Mouse (Mus musculus) limb, embryonic 13.5 days (tissue): ENCODE measurements around the gene Mttp. TPM values are rescaled to one million over a fixed set of nuclear protein-coding genes. Genes with fewer than 3 reads are reported as not detected.

ENCODE experiments used
- ATAC-seq: fragments of 200-750 bp; cut with Nextera tagmentation; 2 replicates; pipeline ENCODE4 v1.8.0; 2017; ENCODE audit warnings: low read depth, moderate number of reproducible peaks, moderate TSS enrichment; ENCODE audit not compliant: low FRiP score
- H3K27ac ChIP-seq: fragments of 300-500 bp; sonication (generic); 2 replicates; pipeline ENCODE4 v1.5.1; 2015; ENCODE audit warnings: inconsistent platforms, mild to moderate bottlenecking, moderate library complexity
- H3K27me3 ChIP-seq: fragments of 300-500 bp; sonication (generic); 2 replicates; pipeline ENCODE4 v1.6.1; 2015; ENCODE audit warnings: mild to moderate bottlenecking, inconsistent platforms
- H3K36me3 ChIP-seq: fragments of 300-500 bp; sonication (generic); 2 replicates; pipeline ENCODE4 v1.6.1; 2015; ENCODE audit warnings: inconsistent platforms, mild to moderate bottlenecking, moderate library complexity
- H3K4me1 ChIP-seq: fragments of 300-500 bp; sonication (generic); 2 replicates; pipeline ENCODE4 v1.6.1; 2015; ENCODE audit warnings: inconsistent platforms
- H3K4me2 ChIP-seq: fragments of 300-500 bp; sonication (generic); replicated peaks from 2 replicates; pipeline ENCODE4 v1.6.1; 2015; ENCODE audit warnings: inconsistent platforms, mild to moderate bottlenecking, moderate library complexity
- H3K4me3 ChIP-seq: fragments of 300-500 bp; sonication (generic); 2 replicates; pipeline ENCODE4 v1.5.1; 2015; ENCODE audit warnings: moderate library complexity, mild to moderate bottlenecking, inconsistent platforms
- H3K9ac ChIP-seq: fragments of 300-500 bp; sonication (generic); 2 replicates; pipeline ENCODE4 v1.6.1; 2015; ENCODE audit warnings: mild to moderate bottlenecking, inconsistent platforms
- H3K9me3 ChIP-seq: fragments of 300-500 bp; sonication (generic); 2 replicates; pipeline ENCODE4 v1.6.1; 2016; ENCODE audit warnings: inconsistent platforms
- WGBS: fragments of 180-500 bp; shearing (Covaris S2); methylation state at CpG from one replicate; pipeline ENCODE4 v1.1.7; 2015; 5-methylcytosine and 5-hydroxymethylcytosine counted together
- polyA plus RNA-seq: library from polyadenylated mRNA; unstranded; fragments of >200 nt; fragmentation: Nextera tagmentation; extraction: Ambion mirVana; gene quantifications from 2 replicates; pipeline ENCODE4 v1.2.1, GENCODE M21; 2015

Mttp gene
- polyA plus RNA-seq: 9.0 and 9.2 TPM in 2 replicates

DNA sequence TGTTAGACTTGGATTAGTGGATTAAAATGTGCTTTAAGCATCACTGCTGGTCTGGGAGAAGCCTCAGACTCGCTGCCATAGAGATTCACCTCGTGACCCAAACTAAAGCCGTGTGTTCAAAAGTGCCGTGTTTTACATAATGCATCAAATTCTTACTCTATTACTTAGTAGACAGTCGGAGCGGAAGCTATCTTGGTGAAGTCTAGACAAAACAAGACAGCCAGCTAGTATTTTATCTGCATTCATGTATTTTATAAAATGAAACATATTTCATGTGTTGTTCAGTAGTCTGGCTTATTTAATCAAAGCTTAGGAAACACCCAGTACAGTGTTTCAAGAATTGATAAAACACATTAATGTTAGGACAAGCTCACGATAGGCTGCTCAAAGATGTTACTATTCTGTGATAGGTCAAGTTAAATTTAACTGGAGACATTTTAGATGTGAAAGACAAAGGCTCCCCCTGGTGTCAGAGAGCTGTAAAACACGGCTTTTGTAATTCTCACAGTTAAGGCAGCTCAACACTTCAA is at the start of gene Mttp:
Gene Mttp, minus strand, starts transcription at position 327 of the 530 bp plus-strand sequence.
- peak within 1 kb of the TSS; percentile 73 for H3K4me2 ChIP-seq
- no peaks in the 10 kb centered on the region for H3K27me3 ChIP-seq
- H3K9ac ChIP-seq: peak within 1 kb of the TSS; percentile 80
- peaks cover 7% of the 10 kb centered on the region for H3K36me3 ChIP-seq
- 0 out of 2 replicates have a peak, but pooled peaks have one; percentile 6 for ATAC-seq
- H3K4me3 ChIP-seq: peak within 1 kb of the TSS; percentile 64
- peak within 1 kb of the TSS; percentile 98 for H3K27ac ChIP-seq
- WGBS: 3% methylated on average over 8 of the region's 8 CpGs
- H3K4me1 ChIP-seq: peaks cover 8% of the 10 kb centered on the region; the same call in 1 of the 2 replicates
- H3K9me3 ChIP-seq: no peaks in the 10 kb centered on the region

- Histone ChIP-seq H3K9ac (no peak within 1 kb of the TSS), H3K36me3 (no peaks in the 10 kb centered on the region), H3K4me3 (no peak within 1 kb of the TSS), H3K4me2 (no peak within 1 kb of the TSS), H3K4me1 (no peaks in the 10 kb centered on the region), H3K27ac (no peak within 1 kb of the TSS), H3K27me3 (no peaks in the 10 kb centered on the region), H3K9me3 (no peaks in the 10 kb centered on the region)
- no peak for ATAC-seq
- 83% methylated on average over 15 of the region's 15 CpGs for WGBS
Measured at GRCm38 (mm10) chr3:138193683-138194302, 49.0 kb upstream of the Mttp start, which contains the start of gene 4930579F01Rik. TSS of gene 4930579F01Rik (minus strand) at chr3:138193825.

- no peaks in the 10 kb centered on the region for H3K27me3 ChIP-seq
- WGBS: 84% methylated on average over 7 of the region's 7 CpGs
- H3K4me1 ChIP-seq: no peaks in the 10 kb centered on the region
- no peaks in the 10 kb centered on the region for H3K36me3 ChIP-seq
- H3K4me3 ChIP-seq: no peak overlapping the region
- H3K9ac ChIP-seq: no peak overlapping the region
- ATAC-seq: no peak
- no peak overlapping the region for H3K4me2 ChIP-seq
- no peak overlapping the region for H3K27ac ChIP-seq
- no peaks in the 10 kb centered on the region for H3K9me3 ChIP-seq
Measured at GRCm38 (mm10) chr3:138192260-138192659, 47.5 kb upstream of the Mttp start.

DNA sequence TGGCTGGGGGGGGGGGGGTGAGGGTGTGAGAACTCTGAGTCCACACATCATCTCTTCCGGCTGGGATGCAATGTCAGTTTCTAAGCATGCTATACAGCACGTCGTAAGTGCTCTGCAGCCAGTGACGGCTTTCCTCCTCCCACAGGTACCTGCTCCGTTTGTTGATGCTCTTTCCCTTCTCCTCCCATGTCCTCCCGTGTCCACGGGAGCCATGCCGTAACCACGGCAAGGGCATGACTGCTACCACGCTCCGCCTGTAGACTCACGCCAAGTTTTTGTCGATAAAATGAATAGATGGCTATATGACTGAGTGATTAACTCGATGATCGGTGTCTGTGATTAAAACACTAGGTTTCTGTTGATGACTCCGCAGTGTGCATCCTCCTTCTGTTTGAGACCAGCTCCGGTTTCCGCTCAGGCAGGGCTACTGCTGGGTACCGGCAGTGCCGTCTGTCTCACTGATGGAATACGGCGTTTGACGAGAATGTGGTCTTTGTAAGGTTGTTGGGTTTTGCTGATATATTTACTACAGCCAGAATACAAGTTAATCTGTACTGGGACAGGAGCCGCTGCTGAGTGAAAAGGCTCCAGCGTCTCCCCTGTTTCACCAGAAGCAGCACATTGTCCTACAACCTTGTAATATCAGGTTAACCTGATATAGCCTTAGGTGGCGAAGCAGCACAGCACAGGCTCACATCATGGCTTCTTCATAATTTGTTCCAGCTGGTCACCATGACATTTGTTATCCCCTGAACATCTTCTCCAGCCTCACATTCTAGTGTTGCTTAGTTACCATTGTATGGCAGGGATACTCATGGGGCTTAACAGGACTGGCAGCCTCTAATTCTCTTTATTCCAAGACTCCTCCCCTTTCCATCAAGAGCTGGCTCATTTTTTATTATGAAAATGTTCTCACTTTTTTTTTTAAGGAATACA is 41.5 kb upstream of the Mttp start:
- H3K27me3 ChIP-seq: no peaks in the 10 kb centered on the region
- H3K4me1 ChIP-seq: no peaks in the 10 kb centered on the region
- 91% methylated on average over 26 of the region's 26 CpGs for WGBS
- no peak overlapping the region for H3K27ac ChIP-seq
- H3K36me3 ChIP-seq: no peaks in the 10 kb centered on the region
- no peaks in the 10 kb centered on the region for H3K9me3 ChIP-seq
- no peak for ATAC-seq
- no peak overlapping the region for H3K9ac ChIP-seq
- H3K4me3 ChIP-seq: no peak overlapping the region
- H3K4me2 ChIP-seq: no peak overlapping the region

DNA sequence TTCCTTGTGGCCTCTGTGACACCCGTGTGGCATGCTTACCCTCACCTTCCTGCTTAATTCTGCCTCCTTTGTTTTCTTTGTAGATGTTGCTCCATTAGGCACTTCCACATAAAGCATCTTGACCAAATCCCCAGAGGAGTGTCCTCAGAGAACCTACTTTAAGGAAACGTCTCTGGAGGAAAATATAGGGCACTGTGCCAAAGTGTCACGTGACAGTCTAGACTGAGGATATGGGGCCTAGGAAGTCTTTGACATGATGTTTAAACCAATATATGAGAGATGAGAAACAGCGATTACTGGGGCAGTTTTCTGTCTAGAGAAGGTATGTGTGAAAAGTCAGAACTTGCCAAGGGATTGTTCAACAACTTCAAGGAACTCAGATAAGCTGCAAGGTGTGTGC is 40.5 kb upstream of the Mttp start:
- Histone ChIP-seq H3K27ac (no peak overlapping the region), H3K4me1 (no peaks in the 10 kb centered on the region), H3K4me2 (no peak overlapping the region), H3K36me3 (no peaks in the 10 kb centered on the region), H3K9me3 (no peaks in the 10 kb centered on the region), H3K4me3 (no peak overlapping the region), H3K27me3 (no peaks in the 10 kb centered on the region), H3K9ac (no peak overlapping the region)
- no peak for ATAC-seq
- WGBS: 61% methylated on average over 4 of the region's 4 CpGs

GRCm38 (mm10) chr3:138183371-138183770 is 38.6 kb upstream of the Mttp start:
- no peak for ATAC-seq
- Histone ChIP-seq H3K9ac (no peak overlapping the region), H3K36me3 (no peaks in the 10 kb centered on the region), H3K27ac (no peak overlapping the region), H3K27me3 (no peaks in the 10 kb centered on the region), H3K9me3 (no peaks in the 10 kb centered on the region), H3K4me3 (no peak overlapping the region), H3K4me1 (no peaks in the 10 kb centered on the region), H3K4me2 (no peak overlapping the region)
- 87% methylated on average over 7 of the region's 7 CpGs for WGBS

- H3K4me1 ChIP-seq: no peaks in the 10 kb centered on the region
- ATAC-seq: no peak
- no peaks in the 10 kb centered on the region for H3K27me3 ChIP-seq
- no peak overlapping the region for H3K27ac ChIP-seq
- no peaks in the 10 kb centered on the region for H3K36me3 ChIP-seq
- no peak overlapping the region for H3K9ac ChIP-seq
- no peak overlapping the region for H3K4me3 ChIP-seq
- WGBS: 85% methylated on average over 2 of the region's 2 CpGs
- H3K9me3 ChIP-seq: no peaks in the 10 kb centered on the region
- no peak overlapping the region for H3K4me2 ChIP-seq
Measured at GRCm38 (mm10) chr3:138182019-138182418, 37.3 kb upstream of the Mttp start.

GRCm38 (mm10) chr3:138175551-138175950 is 30.8 kb upstream of the Mttp start:
- no peaks in the 10 kb centered on the region for H3K4me1 ChIP-seq
- no peak for ATAC-seq
- H3K27me3 ChIP-seq: no peaks in the 10 kb centered on the region
- H3K4me3 ChIP-seq: no peak overlapping the region
- WGBS: 84% methylated on average over 6 of the region's 6 CpGs
- H3K36me3 ChIP-seq: no peaks in the 10 kb centered on the region
- H3K9ac ChIP-seq: no peak overlapping the region
- H3K27ac ChIP-seq: no peak overlapping the region
- no peaks in the 10 kb centered on the region; the same call in 1 of the 2 replicates for H3K9me3 ChIP-seq
- H3K4me2 ChIP-seq: no peak overlapping the region

GRCm38 (mm10) chr3:138173291-138173690 is 28.5 kb upstream of the Mttp start:
- H3K4me2 ChIP-seq: no peak overlapping the region
- WGBS: 72% methylated on average over 10 of the region's 10 CpGs
- no peak overlapping the region for H3K9ac ChIP-seq
- no peaks in the 10 kb centered on the region for H3K4me1 ChIP-seq
- no peaks in the 10 kb centered on the region; the same call in 1 of the 2 replicates for H3K9me3 ChIP-seq
- no peak for ATAC-seq
- H3K27me3 ChIP-seq: no peaks in the 10 kb centered on the region
- H3K4me3 ChIP-seq: no peak overlapping the region
- no peak overlapping the region for H3K27ac ChIP-seq
- no peaks in the 10 kb centered on the region for H3K36me3 ChIP-seq

DNA sequence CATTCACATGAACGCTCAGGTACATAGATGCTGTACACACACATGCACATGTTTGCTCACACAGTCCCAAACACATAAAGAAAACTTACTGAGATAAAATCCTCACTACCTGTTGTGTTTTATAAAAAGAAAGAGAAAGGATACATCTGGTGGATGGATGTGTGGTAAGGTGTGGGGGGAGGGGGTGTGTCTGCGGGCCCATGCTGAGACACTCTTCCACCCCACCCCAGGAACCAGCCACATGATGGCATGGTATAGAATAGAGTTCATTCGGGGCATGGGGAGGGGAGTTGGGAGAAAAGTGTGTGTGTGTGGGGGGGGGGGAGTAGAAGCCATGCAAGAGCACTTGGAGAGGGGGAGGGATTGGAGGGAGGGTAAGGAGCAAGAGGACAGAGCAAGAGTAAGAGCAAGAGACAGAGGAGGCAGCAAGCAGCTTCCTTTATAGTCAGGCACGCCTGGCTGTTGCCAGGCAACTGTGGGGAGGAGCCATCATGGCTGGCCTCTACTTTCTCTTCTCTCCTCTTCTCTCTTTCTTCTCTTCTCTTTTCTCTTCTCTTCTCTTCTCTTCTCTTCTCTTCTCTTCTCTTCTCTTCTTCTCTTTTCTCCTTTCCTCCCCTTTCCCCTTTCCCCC is 17.9 kb upstream of the Mttp start:
- Histone ChIP-seq H3K4me1 (no peaks in the 10 kb centered on the region), H3K27ac (no peak overlapping the region), H3K27me3 (no peaks in the 10 kb centered on the region), H3K36me3 (no peaks in the 10 kb centered on the region), H3K9me3 (no peaks in the 10 kb centered on the region), H3K4me3 (no peak overlapping the region), H3K9ac (no peak overlapping the region), H3K4me2 (no peak overlapping the region)
- no peak for ATAC-seq
- WGBS: 57% methylated on average over 4 of the region's 4 CpGs

DNA sequence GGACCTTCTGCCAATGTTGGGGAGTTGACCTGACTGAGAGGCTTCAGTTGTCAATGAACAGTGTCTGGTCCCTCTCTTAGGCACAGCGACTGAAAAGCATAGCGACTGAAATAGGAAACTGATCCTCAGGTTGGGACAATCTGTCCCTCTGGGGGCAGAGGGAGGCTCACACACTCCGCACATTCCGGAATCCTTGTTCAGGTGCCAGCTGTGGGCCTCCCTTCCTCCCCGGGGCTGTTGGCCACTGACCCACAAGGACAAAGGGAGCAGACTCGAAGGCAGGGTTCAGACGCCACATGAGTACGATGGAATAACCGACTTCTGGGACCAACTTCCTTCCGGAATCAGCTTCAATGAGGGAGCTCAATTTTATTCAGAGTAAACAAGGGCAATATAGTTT is 16.9 kb upstream of the Mttp start:
- Histone ChIP-seq H3K27me3 (no peaks in the 10 kb centered on the region), H3K4me3 (no peak overlapping the region), H3K9ac (no peak overlapping the region), H3K36me3 (peaks cover 3% of the 10 kb centered on the region; the same call in 1 of the 2 replicates), H3K9me3 (no peaks in the 10 kb centered on the region), H3K4me2 (no peak overlapping the region), H3K4me1 (no peaks in the 10 kb centered on the region), H3K27ac (no peak overlapping the region)
- WGBS: 89% methylated on average over 10 of the region's 10 CpGs
- no peak for ATAC-seq

- H3K27ac ChIP-seq: no peak overlapping the region
- no peak for ATAC-seq
- WGBS: 61% methylated on average over 10 of the region's 10 CpGs
Measured at GRCm38 (mm10) chr3:138156651-138157050, 11.9 kb upstream of the Mttp start.

More at GRCm38 (mm10) chr3:138156651-138157050, 11.9 kb upstream of the Mttp start:
- Histone ChIP-seq H3K9me3 (0 out of 2 replicates have a peak, but pooled peaks cover 6% of the 10 kb centered on the region), H3K36me3 (peaks cover 24% of the 10 kb centered on the region), H3K4me3 (no peak overlapping the region), H3K4me1 (no peaks in the 10 kb centered on the region), H3K27me3 (no peaks in the 10 kb centered on the region), H3K4me2 (no peak overlapping the region), H3K9ac (no peak overlapping the region)
